Mouse (Mus musculus) intestine, postnatal 0 days (tissue): ENCODE measurements around the gene Olfr539. TPM values are rescaled to one million over a fixed set of nuclear protein-coding genes. Genes with fewer than 3 reads are reported as not detected.

Experiments
- ATAC-seq: fragments of 200-750 bp; cut with Nextera tagmentation; 2 replicates; pipeline ENCODE4 v1.8.0; 2017; ENCODE audit warnings: mild to moderate bottlenecking, moderate TSS enrichment, moderate library complexity
- H3K27ac ChIP-seq: fragments of 300-500 bp; sonication (generic); 2 replicates; pipeline ENCODE4 v1.5.1; 2014; ENCODE audit warnings: mild to moderate bottlenecking, low read depth, low read length, moderate library complexity
- H3K27me3 ChIP-seq: fragments of 300-500 bp; sonication (generic); replicated peaks from 2 replicates; pipeline ENCODE4 v1.6.1; 2014; ENCODE audit warnings: low read length, mixed read lengths; ENCODE audit not compliant: control insufficient read depth, insufficient read depth
- H3K36me3 ChIP-seq: fragments of 300-500 bp; sonication (generic); 2 replicates; pipeline ENCODE4 v1.6.1; 2014; ENCODE audit warnings: mild to moderate bottlenecking, moderate library complexity; ENCODE audit not compliant: control insufficient read depth, insufficient read depth
- H3K4me1 ChIP-seq: fragments of 300-500 bp; sonication (generic); replicated peaks from 2 replicates; pipeline ENCODE4 v1.6.1; 2014; ENCODE audit warnings: antibody characterized with exemption, low read length, mixed read lengths; ENCODE audit not compliant: control insufficient read depth, insufficient read depth
- H3K4me2 ChIP-seq: fragments of 300-500 bp; sonication (generic); replicated peaks from 2 replicates; pipeline ENCODE4 v1.6.1; 2014; ENCODE audit warnings: low read depth, mild to moderate bottlenecking, moderate library complexity
- H3K4me3 ChIP-seq: fragments of 300-500 bp; sonication (generic); 2 replicates; pipeline ENCODE4 v1.5.1; 2014; ENCODE audit warnings: low read depth, low read length
- H3K9ac ChIP-seq: fragments of 300-500 bp; sonication (generic); 2 replicates; pipeline ENCODE4 v1.6.1; 2014; ENCODE audit warnings: mild to moderate bottlenecking, low read depth, low read length
- H3K9me3 ChIP-seq: fragments of 300-500 bp; sonication (generic); 2 replicates; pipeline ENCODE4 v1.6.1; 2016; ENCODE audit warnings: mixed run types; ENCODE audit not compliant: control insufficient read depth
- CTCF ChIP-seq: sonication (generic); IDR thresholded peaks from 2 replicates; pipeline ENCODE4 v1.5.1; 2016; ENCODE audit warnings: low read depth, mild to moderate bottlenecking, control low read depth, antibody characterized with exemption, moderate library complexity
- polyA plus RNA-seq: library from polyadenylated mRNA; unstranded; fragments of >200 nt; fragmentation: Nextera tagmentation; extraction: Ambion mirVana; gene quantifications from 2 replicates; pipeline ENCODE4 v1.2.1, GENCODE M21; 2015

Gene Olfr539
- polyA plus RNA-seq, 1 experiment from 2014 or later: not detected

DNA sequence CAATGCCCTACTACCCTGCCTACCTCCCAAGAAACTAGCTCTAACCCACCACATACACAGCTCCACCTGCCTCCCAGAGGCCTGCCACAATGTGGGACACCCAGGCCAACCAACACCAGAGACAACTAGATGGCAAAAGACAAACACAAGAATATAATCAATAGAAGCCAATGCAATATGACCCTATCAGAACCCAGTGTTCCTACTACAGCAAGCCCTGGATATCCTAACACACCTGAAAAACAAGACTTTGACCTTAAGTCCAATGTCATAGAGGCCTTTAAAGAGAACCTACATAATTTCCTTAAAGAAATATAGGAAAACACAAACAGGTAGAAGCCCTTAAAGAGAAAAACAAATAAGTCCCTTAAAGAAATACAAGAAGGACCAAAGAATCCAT is 65.8 kb downstream of the Olfr539 start:
- Histone ChIP-seq H3K36me3 (no peaks in the 10 kb centered on the region), H3K9ac (no peak overlapping the region), H3K27ac (no peak overlapping the region), H3K9me3 (no peaks in the 10 kb centered on the region), H3K4me2 (no peak overlapping the region), H3K4me3 (no peak overlapping the region), H3K27me3 (no peaks in the 10 kb centered on the region), H3K4me1 (no peaks in the 10 kb centered on the region)
- no peak for TF ChIP-seq CTCF
- ATAC-seq: no peak

Other genes starting within 250 kb of the Olfr539 start
- not detected in 2 replicates for gene Olfr532, start 238.3 kb upstream of the Olfr539 start, polyA plus RNA-seq
- gene Olfr533, start 196.6 kb upstream of the Olfr539 start, polyA plus RNA-seq: not detected in 2 replicates
- not detected in 2 replicates for gene Olfr535, start 175.7 kb upstream of the Olfr539 start, polyA plus RNA-seq
- not detected in 2 replicates for gene Olfr536, start 152.5 kb upstream of the Olfr539 start, polyA plus RNA-seq
- not detected in 2 replicates for gene Olfr538, start 92.0 kb upstream of the Olfr539 start, polyA plus RNA-seq
- not detected in 2 replicates for gene Olfr46, start 58.7 kb upstream of the Olfr539 start, polyA plus RNA-seq
- not detected in 2 replicates for gene Olfr61, start 31.0 kb upstream of the Olfr539 start, polyA plus RNA-seq
- not detected in 2 replicates for gene Olfr53, start 13.5 kb upstream of the Olfr539 start, polyA plus RNA-seq
- gene Olfr45, start 22.0 kb downstream of the Olfr539 start, polyA plus RNA-seq: not detected in 2 replicates
- not detected in 2 replicates for gene Olfr541, start 37.3 kb downstream of the Olfr539 start, polyA plus RNA-seq
- gene Cyp2e1, start 103.8 kb downstream of the Olfr539 start, polyA plus RNA-seq: not detected in 2 replicates
- 0.18 and 0.30 TPM in 2 replicates for gene Syce1, start 127.9 kb downstream of the Olfr539 start, polyA plus RNA-seq
- 0.59 and 0.76 TPM in 2 replicates for gene Zfp941, start 162.2 kb downstream of the Olfr539 start, polyA plus RNA-seq
- gene Urah, start 175.1 kb downstream of the Olfr539 start, polyA plus RNA-seq: 52.2 and 55.3 TPM in 2 replicates
- gene Scgb1c1, start 185.6 kb downstream of the Olfr539 start, polyA plus RNA-seq: not detected in 2 replicates
- gene Odf3, start 187.9 kb downstream of the Olfr539 start, polyA plus RNA-seq: not detected in 2 replicates
- gene Gm45785, start 196.4 kb downstream of the Olfr539 start, polyA plus RNA-seq: not detected in 2 replicates
- gene Ric8a, start 197.0 kb downstream of the Olfr539 start, polyA plus RNA-seq: 42.3 and 47.7 TPM in 2 replicates
- 42.4 and 52.6 TPM in 2 replicates for gene Bet1l, start 197.6 kb downstream of the Olfr539 start, polyA plus RNA-seq
- 150 and 155 TPM in 2 replicates for gene Psmd13, start 222.0 kb downstream of the Olfr539 start, polyA plus RNA-seq
- gene Sirt3, start 222.4 kb downstream of the Olfr539 start, polyA plus RNA-seq: 28.9 and 30.9 TPM in 2 replicates
- 0.53 and 0.69 TPM in 2 replicates for gene Cox8b, start 240.5 kb downstream of the Olfr539 start, polyA plus RNA-seq